Mouse (Mus musculus): ENCODE measurements around the gene Umodl1. TPM values are rescaled to one million over a fixed set of nuclear protein-coding genes. Genes with fewer than 3 reads are reported as not detected.

Gene Umodl1
- total and polyA plus RNA-seq, 3 experiments, result 1.0 to 4.5 (median 1.6) TPM

DNA sequence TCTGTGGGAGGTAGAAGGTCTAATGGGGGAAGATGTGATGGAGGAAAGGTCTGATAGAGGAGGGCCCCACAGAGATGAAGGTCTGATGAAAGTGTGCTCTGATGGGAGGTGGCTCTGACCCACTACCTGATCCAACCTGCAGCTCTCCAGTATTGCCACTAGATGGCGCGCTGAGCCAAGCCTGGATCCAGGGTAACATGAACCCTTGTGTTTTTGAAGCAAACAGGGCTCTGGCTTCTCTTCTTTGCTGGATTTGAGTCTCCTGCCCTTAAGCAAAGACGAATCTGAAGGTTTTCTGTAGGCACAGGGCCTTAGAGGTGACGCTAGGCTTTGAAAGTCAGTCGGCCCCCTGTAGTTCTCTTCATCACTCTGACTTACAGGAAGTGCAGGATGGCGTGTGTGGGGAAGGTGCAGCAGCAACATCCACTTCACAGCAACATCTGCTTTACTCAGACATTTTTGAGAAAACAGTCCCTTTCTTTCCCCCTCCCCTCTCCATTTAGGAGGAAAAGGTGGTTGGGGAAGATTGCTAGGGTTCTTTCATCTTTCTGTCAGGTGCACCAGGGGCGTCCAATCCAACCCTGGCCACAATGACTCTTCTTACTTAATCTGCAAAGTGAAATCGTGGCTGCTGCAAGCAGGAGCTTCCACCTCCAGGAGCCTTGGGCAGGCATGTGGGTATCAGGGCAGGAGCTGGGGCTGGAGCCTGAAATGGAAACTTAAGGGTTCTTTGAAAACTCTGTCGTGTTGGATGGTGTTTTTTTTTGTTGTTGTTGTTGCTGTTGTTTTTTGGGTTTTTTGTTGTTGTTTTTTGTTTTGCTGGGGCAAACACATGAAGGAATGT lies 57.3 kb downstream of the Umodl1 start (continued):
- no peak for TF ChIP-seq MYC (IDR thresholded peaks at IDR 0.05; ENCODE audit: low read depth, low read length)
- no peak for TF ChIP-seq JUND (conservative IDR thresholded peaks at IDR 0.05; ENCODE audit: low read depth, low read length)
- TF ChIP-seq POLR2AphosphoS2 (IDR thresholded peaks at IDR 0.05; ENCODE audit: low read depth, low read length), result no peak
- no peak for TF ChIP-seq JUN (IDR thresholded peaks at IDR 0.05; ENCODE audit: insufficient read depth, low read depth, low read length)
- no peak for TF ChIP-seq UBTF (IDR thresholded peaks at IDR 0.05; ENCODE audit: low read depth, low read length)
- TF ChIP-seq GABPA (IDR thresholded peaks at IDR 0.05; ENCODE audit: insufficient replicate concordance, low read depth, low read length), result no peak
- no peak for TF ChIP-seq ZMIZ1 (IDR thresholded peaks at IDR 0.05; ENCODE audit: low read depth, low read length)
- TF ChIP-seq RAD21 (IDR thresholded peaks at IDR 0.05; ENCODE audit: low read depth, low read length), result peak; percentile 98
- TF ChIP-seq RCOR1 (conservative IDR thresholded peaks at IDR 0.05; ENCODE audit: low read depth, low read length), result no peak
- TF ChIP-seq POLR2A (IDR thresholded peaks at IDR 0.05; ENCODE audit: low read depth, low read length), result no peak

DNA sequence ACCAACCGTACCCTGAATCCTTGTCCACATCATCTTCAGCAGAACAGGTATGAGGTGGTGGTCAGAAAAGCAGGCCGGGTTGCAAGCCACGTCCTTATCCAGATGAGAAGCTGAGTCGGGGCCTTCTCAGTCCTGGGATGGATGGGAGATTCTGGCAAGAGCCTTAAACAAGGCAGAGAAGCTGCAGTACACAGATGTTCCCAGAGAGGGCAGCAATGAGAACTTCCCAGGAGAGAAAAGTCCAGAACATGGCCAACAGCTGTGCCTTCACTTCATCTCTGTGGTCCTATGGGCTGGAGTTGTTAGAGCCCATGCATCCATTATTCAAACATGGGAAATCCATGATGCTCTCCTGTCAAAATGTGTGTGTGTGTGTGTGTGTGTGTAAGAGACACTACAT lies 63.8 kb downstream of the Umodl1 start:
- no peak overlapping the region; the same call in 1 of the 2 replicates for H3K4me2 ChIP-seq (ENCODE audit: insufficient read depth, low read depth, poor library complexity, severe bottlenecking)
- peaks cover 15% of the 10 kb centered on the region for H3K9me3 ChIP-seq (replicated peaks; ENCODE audit: low read length)
- DNase-seq (ENCODE audit: extremely low read depth), result peak; percentile 71
- H3K27me3 ChIP-seq (replicated peaks), result no peaks in the 10 kb centered on the region
- no peak overlapping the region for H3K4me3 ChIP-seq (replicated peaks in 1 of 3; ENCODE audit: low read depth in 2 of 3, low read length in 2 of 3, poor library complexity in 1 of 3)
- in situ Hi-C loops (cut with MboI; ENCODE audit: low pct_ligation_motif_present, low pct_unique_long_range_greater_than_20kb, low sequenced_read_pairs) (loop anchor here (25.0 kb wide), 2 partner anchors 219 to 469 kb away; no protein-coding TSS in a partner anchor), dilution Hi-C loops (cut with MboI; ENCODE audit: extremely low pct_ligation_motif_present, extremely low pct_unique_long_range_greater_than_20kb, low sequenced_read_pairs) (no loop called here)
- peak; percentile 40; the same call in 1 of the 2 replicates for TF ChIP-seq IRF4 (IDR thresholded peaks at IDR 0.05; ENCODE audit: low read depth, low read length)
- peak; percentile 76 for TF ChIP-seq SMC3 (IDR thresholded peaks at IDR 0.05; ENCODE audit: low read depth, low read length)
- TF ChIP-seq CTCF (conservative IDR thresholded peaks at IDR 0.05 in 1 of 2, IDR thresholded peaks at IDR 0.05 in 1 of 2; ENCODE audit: low read depth in 2 of 2, low read length in 2 of 2), result peak; percentile 69 to 76
- TF ChIP-seq TCF12 (IDR thresholded peaks at IDR 0.05; ENCODE audit: low read depth, low read length), result 0 out of 2 replicates have a peak, but pooled peaks have one; percentile 10
- TF ChIP-seq EP300 (IDR thresholded peaks at IDR 0.05; ENCODE audit: low read length), result no peak
- peak; percentile 61 for TF ChIP-seq RAD21 (IDR thresholded peaks at IDR 0.05; ENCODE audit: low read depth, low read length)
- H3K36me3 ChIP-seq (replicated peaks in 1 of 2; ENCODE audit: control insufficient read depth in 1 of 2, insufficient read depth in 1 of 2, low read length in 1 of 2), result no peaks in the 10 kb centered on the region
- H3K4me1 ChIP-seq (ENCODE audit: control insufficient read depth in 1 of 2, insufficient read depth in 2 of 2), result peaks cover 0 to 5% of the 10 kb centered on the region in 2 experiments; a peak in 3 of 4 replicates
- no peak overlapping the region for H3K9ac ChIP-seq (ENCODE audit: insufficient read depth, low read depth)
- no peaks in the 10 kb centered on the region for H3K79me2 ChIP-seq (replicated peaks; ENCODE audit: control insufficient read depth, extremely low read depth, insufficient read depth, poor library complexity, severe bottlenecking)
- no peak overlapping the region for H3K27ac ChIP-seq (ENCODE audit: insufficient read depth, low read depth)

DNA sequence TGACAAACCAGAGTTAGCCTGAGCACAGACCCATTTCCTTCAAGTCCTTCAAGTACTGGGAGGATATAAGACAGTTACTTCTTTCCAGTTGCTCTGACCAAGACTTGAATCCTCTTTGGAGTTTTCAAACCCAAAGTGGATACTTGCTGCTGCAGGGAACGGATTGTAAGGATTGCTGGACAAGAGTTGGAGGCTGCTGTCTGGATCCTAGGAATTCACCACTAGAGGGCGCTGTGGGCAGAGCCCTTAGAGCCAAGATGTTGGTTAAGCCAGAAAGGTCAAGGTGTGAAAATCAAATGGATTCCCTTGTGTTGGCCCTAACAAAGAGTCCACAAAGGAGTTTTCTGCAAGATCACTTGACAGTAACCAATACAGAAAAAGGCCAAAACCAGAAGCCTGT lies 65.1 kb downstream of the Umodl1 start:
- peak; percentile 70 for DNase-seq (ENCODE audit: extremely low read depth)
- dilution Hi-C loops (cut with MboI; ENCODE audit: extremely low pct_ligation_motif_present, extremely low pct_unique_long_range_greater_than_20kb, low sequenced_read_pairs) (no loop called here), in situ Hi-C loops (cut with MboI; ENCODE audit: low pct_ligation_motif_present, low pct_unique_long_range_greater_than_20kb, low sequenced_read_pairs) (loop anchor here (25.0 kb wide), 2 partner anchors 218 to 468 kb away; no protein-coding TSS in a partner anchor)
- Histone ChIP-seq H3K36me3 (replicated peaks in 1 of 2; ENCODE audit: control insufficient read depth in 1 of 2, insufficient read depth in 1 of 2, low read length in 1 of 2) (no peaks in the 10 kb centered on the region), H3K4me1 (ENCODE audit: control insufficient read depth in 1 of 2, insufficient read depth in 2 of 2) (peaks cover 0 to 5% of the 10 kb centered on the region in 2 experiments; a peak in 3 of 4 replicates), H3K4me3 (replicated peaks in 1 of 3; ENCODE audit: low read depth in 2 of 3, low read length in 2 of 3, poor library complexity in 1 of 3) (no peak overlapping the region), H3K9ac (ENCODE audit: insufficient read depth, low read depth) (no peak overlapping the region), H3K27me3 (replicated peaks) (no peaks in the 10 kb centered on the region), H3K79me2 (replicated peaks; ENCODE audit: control insufficient read depth, extremely low read depth, insufficient read depth, poor library complexity, severe bottlenecking) (no peaks in the 10 kb centered on the region), H3K9me3 (replicated peaks; ENCODE audit: low read length) (peaks cover 15% of the 10 kb centered on the region), H3K27ac (ENCODE audit: insufficient read depth, low read depth) (no peak overlapping the region), H3K4me2 (ENCODE audit: insufficient read depth, low read depth, poor library complexity, severe bottlenecking) (no peak overlapping the region)
- TF ChIP-seq ELF1 (IDR thresholded peaks at IDR 0.05; ENCODE audit: low read depth, low read length) (no peak), RAD21 (IDR thresholded peaks at IDR 0.05; ENCODE audit: low read depth, low read length) (peak; percentile 79), CTCF (conservative IDR thresholded peaks at IDR 0.05 in 1 of 2, IDR thresholded peaks at IDR 0.05 in 1 of 2; ENCODE audit: low read depth in 2 of 2, low read length in 2 of 2) (peak; percentile 81 to 88), SMC3 (IDR thresholded peaks at IDR 0.05; ENCODE audit: low read depth, low read length) (peak; percentile 86), ZC3H11A (IDR thresholded peaks at IDR 0.05; ENCODE audit: low read depth, low read length) (peak; percentile 45; the same call in 1 of the 2 replicates), TBP (conservative IDR thresholded peaks at IDR 0.05; ENCODE audit: low read depth, low read length) (peak; percentile 70; the same call in 1 of the 2 replicates)

Data from CH12.LX (cell line).